Mouse (Mus musculus): ENCODE measurements around the gene Kdm1a.

DNA sequence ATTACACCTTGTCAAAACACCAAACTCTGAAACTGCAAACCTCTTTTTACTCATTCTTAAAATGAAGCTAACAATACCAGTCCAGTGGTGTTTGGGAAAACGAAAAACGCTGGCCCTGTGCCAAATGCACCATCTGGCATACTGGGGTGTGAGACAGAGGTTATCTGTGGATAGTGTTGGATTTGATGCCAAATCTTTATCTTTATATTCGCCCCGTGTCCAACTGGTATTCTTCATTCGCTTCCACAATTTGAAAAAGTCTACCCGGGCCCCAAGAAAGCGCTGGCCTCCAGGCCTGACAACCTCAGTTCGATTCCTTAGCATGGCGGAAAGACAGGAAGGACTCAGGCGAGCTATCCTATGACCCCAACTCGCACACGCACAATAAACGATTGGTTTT is 1.0 kb downstream of the Kdm1a start:
- TF ChIP-seq CTCF (IDR thresholded peaks at IDR 0.05; ENCODE audit: low read depth, low read length) = no peak
- no peak for TF ChIP-seq POLR2A (IDR thresholded peaks at IDR 0.05; ENCODE audit: borderline replicate concordance, low read depth, low read length)

Data from bone marrow macrophage, adult 2 months (primary cell).